Mouse (Mus musculus): ENCODE data around the gene Tfap2c. TPM values are rescaled to one million over a fixed set of nuclear protein-coding genes. Genes with fewer than 3 reads are reported as not detected.
A peak's percentile ranks its signal among the peaks of the same experiment; 100 is the strongest.

The Tfap2c gene
- total RNA-seq, 2 experiments from 2014 or later: not detected

DNA sequence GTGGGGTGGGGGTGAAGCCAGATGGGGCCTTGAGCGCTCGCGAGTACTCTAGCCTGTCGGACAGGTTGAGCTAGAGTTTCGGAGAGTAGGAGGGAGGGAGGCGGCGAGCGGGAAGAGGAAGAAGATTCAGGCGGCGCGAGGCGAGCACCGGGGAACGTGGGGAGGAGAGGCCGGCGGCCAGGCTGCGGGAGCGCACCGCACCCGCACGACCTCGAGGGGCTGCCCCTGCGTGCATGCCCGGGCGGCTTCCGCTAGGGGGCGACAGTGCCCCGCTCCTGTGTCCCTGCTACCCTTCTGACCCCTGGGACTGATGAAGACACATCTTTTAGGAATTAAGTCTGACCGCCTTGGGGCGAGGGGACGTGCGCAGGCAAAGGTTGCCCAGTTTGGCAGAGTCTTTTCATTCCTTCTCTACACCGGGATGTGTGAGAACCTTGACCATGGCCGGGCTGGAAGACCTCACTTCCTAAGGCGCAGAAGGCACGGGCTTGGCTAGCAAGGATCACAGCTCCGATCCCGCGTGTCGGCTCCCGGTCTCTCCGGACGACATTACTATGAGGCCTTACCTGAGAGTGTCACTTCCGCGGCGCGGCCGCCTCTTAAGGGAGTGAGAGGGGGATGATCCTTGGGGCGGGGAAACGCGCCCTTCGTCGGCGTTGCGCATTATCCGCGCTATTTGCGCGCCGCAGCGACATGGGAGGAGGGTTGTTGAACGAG, 1.1 kb downstream of the Tfap2c start:
- DNase-seq: peak; percentile 65 to 74
- intact Hi-C loops (cut with DNase I): loop anchor here (1.0 to 10.0 kb wide), 4 partner anchors 207 to 444 kb away; no protein-coding TSS in a partner anchor

DNA sequence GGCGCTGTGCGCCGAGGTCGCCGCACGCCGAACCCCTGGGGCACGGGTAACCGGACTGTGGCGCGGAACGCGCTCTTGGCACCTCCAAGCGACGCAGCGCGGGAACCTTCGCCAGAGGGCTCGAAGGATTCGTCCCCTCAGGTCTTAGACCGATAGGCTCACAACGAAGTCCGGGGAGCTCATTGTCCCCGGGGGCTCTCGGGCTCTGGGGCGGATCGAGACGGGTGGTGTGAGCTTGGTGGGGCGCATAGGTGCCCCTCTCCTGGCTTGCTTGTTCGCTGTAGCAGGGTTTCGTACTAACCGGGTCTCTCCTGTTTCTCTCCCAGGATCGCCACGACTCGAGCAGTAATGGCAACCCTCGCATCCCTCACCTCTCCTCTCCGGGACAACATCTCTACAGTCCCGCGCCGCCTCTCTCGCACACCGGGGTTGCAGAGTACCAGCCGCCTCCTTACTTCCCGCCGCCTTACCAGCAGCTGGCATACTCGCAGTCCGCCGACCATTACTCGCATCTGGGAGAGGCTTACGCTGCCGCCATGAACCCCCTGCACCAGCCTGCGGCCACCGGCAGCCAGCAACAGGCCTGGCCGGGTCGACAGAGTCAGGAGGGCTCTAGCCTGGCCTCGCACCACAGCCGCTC, 1.8 kb downstream of the Tfap2c start:
- intact Hi-C loops (cut with DNase I): loop anchor here (2.0 to 10.0 kb wide), 3 partner anchors 206 to 444 kb away; no protein-coding TSS in a partner anchor
- no peak for DNase-seq

DNA sequence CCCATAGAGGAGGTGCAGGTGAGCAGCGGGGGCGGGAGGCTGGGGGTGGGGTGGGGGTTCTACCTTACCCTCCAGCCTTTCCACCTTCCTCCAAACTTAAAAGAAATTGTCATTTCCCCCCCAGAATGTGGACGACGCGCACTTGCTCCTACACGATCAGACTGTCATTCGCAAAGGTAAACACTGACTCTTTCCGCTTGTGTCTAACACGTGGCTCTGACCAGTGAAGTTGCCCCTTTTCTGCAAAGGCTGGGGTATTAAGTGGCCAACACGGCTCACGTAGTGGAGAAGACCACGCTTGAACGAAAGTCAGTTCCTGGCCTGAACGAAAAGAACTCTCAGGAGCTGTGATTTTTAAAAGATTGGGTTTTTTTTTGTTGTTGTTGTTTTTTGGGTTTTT, 2.5 kb downstream of the Tfap2c start:
- intact Hi-C loops (cut with DNase I): loop anchor here (2.0 to 10.0 kb wide), 3 partner anchors 205 to 443 kb away; no protein-coding TSS in a partner anchor
- no peak for DNase-seq

DNA sequence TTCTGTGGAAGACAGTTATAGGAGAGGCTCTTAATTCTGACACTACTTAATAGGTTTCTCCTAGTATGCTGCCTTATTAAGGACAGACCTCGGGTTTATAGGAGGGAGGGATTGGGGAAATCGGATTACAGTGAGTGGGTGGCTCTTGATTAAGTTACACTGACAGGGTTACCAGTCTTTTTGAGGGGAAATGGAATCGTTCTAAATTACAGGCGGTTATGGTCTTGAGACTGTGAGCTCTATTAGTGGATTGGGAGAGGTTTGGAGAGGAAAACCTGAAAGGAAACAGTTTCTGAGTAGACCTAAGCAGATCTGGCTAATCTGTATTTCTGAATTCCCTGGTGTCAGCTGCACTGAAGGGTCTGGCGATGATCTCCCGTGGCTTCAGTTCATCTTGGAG, 3.3 kb downstream of the Tfap2c start:
- intact Hi-C loops (cut with DNase I): loop anchor here (5.0 to 10.0 kb wide), 2 partner anchors 205 to 442 kb away; no protein-coding TSS in a partner anchor
- no peak for DNase-seq

DNA sequence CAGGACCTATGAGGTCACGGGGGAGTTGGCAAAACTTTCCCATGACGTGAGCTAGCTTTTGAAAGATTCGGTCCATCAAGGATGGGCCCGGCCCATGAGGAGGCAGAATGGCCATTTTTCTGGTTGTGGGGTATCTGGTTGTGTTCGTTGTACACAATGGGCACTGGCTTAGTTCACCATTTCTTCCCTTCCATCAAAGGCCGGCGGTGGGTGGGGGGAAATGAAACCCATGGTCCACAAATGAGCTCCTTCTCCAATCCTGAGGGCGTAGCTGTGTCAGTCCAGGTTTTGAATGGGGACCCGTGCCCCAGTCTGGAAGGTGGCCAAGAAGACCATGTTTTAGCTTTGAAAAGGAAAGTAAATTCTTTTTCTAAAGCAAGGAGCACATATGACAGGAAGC, 4.8 kb downstream of the Tfap2c start:
- no peak for DNase-seq
- intact Hi-C loops (cut with DNase I): loop anchor here (5.0 to 10.0 kb wide), 2 partner anchors 203 to 441 kb away; no protein-coding TSS in a partner anchor

DNA sequence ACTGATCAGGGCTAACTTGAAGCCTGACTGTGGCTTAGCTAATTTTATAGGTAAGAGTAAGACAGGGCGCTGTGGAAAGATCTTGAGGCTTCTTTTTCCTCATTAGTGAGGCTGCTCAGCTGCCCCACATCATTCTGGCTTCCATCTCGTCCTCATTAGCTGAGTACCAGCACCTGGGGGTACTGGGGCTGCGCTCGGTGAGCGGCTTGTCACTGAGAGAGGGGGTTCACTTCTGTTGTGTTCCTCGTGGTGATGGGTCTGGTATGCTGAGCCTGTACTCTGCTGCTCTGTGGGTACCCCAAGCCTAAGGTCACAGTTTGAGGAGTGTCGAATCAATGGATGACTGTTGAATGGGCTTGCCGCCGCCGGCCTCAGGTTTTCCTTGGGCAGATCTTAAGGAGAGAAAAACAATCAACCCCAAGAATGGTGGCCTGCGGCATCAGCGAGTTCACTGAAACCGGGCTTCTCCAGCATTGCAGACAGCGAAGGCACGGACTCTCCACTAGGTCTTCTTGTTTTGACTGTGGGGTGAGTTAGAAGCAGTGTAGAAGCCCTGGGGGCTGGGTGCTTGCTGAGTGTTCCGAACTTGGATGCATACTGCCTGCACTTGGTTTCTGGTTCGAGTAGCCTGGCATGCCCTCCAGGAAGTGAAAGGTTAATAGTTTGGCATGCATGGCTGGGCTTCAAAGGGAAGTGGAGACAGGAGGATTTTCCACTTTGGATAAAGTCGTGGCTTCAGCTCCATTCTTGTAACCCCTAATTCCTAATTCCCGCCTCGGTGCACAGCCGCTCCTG, 9.5 kb downstream of the Tfap2c start:
- no peak for DNase-seq
- intact Hi-C loops (cut with DNase I): loop anchor here (10.0 kb wide), 1 partner anchor 436 kb away; no protein-coding TSS in a partner anchor

DNA sequence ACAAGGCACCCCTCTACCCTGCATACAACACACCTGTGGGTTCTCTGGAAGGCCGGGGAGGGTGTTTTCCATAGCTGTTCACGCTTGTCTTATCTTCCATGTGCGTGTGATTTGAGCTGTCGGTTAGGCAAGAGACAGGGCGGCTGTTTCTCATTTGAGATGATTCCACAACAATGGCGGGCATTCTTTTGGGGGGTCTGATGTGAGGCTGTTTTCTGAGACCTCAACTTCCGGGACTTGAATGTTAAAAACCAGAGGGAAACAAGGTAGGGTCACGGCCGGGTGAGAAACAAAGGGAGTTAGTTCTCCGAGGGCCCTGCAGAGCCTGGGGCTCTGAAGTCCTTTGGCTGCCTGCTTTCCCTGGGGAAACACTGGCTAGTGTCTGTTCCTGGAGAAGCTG, 11.6 kb downstream of the Tfap2c start:
- intact Hi-C loops (cut with DNase I): no loop called here
- DNase-seq: no peak

DNA sequence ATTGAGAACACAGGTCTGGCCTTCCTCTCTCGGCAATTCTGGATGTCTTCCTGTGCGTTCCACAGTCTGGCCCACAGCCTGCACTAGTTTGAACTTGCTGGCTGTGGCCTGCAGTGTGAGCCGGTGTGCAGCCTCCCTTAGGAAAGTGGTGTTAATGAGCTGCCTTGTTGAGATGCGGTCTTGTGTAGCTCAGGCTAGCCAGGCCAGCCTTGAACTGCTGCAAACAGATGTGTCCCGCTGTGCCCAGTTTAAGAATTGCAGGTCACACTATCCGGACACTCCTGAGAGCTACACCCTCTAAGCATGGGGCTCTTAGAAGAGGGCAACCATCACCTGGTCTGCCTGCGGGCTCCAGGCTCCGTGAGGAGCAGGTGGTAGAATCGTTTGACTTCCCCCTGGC, 18.4 kb downstream of the Tfap2c start:
- intact Hi-C loops (cut with DNase I): no loop called here

DNA sequence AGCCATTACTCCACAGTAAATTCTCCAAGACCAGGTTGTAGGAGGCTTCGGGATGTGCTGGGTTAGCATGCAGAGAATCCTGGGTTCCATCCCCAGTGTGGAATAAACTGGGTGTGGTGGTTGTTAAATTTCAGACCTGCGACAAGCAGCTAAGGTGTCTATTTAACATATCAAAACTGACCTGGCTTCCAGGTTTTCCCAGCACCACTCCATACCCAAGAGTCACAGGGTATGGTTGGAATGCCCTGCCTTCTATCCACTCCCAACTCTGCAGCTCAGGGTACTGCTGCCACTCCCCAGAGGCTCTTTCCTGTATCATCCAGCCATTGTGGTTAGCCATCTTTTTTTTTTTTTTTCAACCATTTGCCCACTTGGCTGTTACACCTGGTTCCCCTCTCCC, 19.1 kb downstream of the Tfap2c start:
- no peak for DNase-seq
- intact Hi-C loops (cut with DNase I): no loop called here

More for the DNA sequence above, 18.4 kb downstream of the Tfap2c start:
- no peak for DNase-seq

DNA sequence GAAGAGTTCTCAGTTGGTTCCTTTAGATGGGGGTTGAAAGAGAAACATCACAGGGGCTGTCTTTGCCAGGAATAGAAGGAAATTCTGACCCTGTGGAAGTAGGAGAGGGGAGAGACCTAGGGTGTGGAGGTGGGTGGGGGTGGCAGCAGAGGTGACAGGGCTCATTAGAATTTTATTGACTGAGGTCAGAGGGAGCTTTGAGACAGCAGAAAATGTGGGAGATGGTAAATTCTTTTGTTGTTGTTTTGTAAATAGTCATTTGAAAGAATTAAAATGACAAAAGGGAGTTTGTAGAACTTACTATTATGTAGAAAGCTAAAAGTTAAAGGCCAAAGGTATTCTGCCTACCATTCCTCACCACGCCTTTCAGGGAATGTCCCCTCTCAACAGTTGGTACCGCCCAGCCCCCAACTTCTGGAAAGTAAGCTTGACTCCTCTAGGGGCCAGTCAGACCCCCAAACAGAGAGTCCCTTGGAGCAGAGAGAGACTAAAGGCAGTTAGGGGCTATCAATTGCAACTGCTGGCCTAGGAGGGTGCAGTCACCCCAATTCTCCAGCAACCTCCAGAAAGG, 27.9 kb downstream of the Tfap2c start:
- no peak for DNase-seq

DNA sequence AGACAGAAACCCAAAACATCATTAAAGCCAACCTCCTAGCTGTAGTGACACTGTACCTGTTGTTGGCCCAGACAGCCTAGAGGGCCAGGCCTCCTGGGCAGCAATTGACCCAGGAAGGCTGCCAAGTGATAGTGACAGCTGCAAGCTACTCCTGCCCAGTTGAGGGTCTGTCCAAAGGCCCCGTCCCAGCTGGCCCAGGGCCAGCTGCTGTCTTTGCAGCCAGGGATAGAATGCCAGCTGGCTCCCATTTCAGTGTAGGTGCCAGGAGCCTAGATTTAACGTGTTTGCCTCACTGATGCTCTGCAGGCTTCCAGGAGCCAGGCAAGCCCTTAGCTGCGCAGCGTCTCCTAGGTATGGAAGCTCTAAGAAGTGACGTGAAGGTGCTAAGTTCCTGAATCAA, 29.8 kb downstream of the Tfap2c start:
- peak; percentile 40 to 50 for DNase-seq
- intact Hi-C loops (cut with DNase I): no loop called here

More for the DNA sequence above, 27.9 kb downstream of the Tfap2c start:
- intact Hi-C loops (cut with DNase I): no loop called here

DNA sequence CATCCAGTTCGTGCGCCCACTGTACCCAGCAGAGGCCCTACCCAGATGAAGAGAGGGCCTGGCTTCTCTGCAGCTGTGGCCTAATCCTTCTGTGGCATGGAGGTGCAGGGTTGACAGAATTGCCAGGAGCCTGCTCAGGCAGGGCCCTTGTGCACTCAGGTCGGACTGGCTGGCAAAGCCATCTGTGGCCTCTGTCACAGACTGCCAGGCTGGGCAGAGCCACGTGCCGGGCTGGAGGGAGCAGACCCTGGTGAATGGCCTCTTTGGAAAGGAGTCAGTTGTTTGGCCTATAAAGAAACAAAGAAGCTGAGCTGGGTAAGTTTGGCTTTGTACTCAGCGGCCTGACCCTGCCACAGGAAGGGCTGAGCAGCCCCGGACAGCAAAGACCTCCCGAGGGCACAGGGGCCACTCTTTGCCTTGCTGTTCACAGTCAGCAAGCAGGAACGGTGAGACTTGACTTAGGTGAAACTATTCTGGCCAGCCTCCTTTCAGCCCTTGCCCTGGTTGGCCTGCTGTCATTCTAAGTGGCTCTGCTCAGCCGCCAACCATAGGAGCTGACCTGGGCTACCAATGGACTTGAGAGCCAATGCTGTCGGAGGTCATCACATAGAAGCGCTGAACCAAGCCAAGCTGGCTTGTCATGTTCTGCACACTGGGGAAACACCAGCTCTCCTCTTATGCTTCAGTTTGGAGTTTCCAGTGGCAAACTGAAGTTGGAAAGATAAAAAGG, 31.3 kb downstream of the Tfap2c start:
- intact Hi-C loops (cut with DNase I): no loop called here

DNA sequence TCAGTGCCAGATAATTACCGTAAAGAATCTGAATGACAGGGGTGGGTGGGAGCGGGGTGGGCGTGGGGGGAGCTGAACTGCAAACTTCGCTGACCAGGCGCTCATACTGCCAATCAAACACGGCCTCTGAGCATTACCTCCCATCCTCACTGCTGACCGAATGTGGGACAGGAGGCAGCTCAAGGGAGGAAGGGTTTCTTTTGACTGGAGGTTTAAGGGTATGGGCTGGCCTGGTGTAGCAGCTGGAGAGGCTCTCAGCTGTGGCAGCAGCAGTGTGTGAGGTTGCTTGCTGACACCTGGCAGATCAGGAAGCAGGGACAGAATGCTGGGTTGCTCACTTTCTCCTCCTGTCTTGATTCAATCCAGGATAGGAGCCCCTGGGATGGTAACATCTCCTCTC, 33.9 kb downstream of the Tfap2c start:
- intact Hi-C loops (cut with DNase I): no loop called here
- DNase-seq: no peak

More for the DNA sequence above, 31.3 kb downstream of the Tfap2c start:
- no peak for DNase-seq

DNA sequence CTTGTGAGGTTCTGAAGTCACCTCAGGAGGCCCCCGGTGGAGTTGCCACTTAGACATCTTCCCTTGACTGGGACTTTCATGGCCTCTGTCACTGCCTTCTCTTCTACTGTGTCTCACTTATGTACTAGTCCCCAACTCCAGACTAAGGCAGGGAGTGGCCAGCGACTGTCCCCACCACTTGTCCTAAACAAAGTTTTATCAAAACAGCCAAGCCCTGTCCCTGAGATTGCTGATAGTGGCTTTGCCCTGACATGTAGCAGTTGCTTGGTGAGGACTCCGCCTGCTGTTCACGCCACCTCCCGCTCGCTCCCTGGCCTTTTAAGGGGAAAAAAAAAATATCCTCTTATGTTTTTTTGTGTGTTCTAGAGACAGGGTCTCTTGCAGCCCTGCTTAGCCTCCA, 35.9 kb downstream of the Tfap2c start:
- no peak for DNase-seq
- intact Hi-C loops (cut with DNase I): no loop called here

DNA sequence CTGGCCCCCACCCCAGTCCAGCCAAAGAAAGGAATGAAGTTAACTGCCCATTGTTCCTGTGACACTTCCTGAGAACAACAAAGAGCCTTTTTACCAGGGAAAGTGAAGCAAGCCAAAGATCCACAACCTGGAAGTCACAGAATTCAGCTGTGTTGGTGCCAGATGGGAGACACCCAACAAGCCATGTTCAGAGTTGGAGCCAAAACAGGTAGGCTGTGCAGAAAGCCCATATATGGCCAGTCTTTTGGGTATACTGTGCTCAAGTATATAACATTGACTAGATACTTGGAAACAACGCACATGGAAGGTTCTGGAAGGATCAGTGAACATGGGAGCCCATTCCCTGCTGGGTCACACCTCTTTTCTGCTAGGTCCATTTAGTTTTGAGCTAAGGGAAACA, 39.7 kb downstream of the Tfap2c start:
- intact Hi-C loops (cut with DNase I): no loop called here
- no peak for DNase-seq

DNA sequence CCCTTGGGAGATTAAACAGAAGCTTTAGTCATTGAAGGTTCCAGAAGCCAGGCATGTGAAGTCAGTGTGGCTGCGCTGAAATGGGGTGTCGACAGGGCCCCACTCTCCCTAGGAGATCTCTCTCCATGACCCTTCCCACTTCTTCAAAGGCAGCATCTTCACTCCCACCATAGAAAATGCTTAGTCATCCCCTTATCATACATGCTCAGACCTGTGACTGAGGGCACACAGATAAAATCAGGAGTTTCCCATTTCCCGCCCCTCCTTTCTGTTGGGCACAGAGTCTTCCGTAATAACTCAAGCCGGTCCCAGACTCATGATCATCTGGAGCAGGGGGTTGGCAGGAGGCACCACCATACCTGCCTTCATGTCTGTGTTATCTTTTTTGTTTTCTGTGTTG, 41.4 kb downstream of the Tfap2c start:
- no peak for DNase-seq
- intact Hi-C loops (cut with DNase I): no loop called here

DNA sequence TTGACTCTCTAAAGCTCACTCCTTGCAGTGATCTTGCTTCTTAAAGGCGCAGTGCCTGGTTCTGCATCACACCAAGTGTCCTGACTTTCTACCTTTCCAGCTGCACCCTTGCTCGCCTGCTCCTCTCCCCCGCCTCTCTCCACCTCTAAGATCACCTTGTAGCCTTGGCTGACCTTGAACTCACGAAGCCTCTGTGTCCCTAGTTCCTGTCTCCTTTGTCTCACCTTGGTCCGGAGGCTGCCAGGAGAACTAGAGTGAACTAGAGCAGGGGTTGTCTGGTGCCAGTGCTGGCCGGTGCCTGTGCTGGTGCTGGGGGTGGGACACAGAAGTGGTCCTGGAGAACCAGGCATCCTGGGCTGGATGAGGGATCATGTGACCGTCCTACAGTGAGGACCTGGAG, 44.9 kb downstream of the Tfap2c start:
- intact Hi-C loops (cut with DNase I): no loop called here
- DNase-seq: no peak

DNA sequence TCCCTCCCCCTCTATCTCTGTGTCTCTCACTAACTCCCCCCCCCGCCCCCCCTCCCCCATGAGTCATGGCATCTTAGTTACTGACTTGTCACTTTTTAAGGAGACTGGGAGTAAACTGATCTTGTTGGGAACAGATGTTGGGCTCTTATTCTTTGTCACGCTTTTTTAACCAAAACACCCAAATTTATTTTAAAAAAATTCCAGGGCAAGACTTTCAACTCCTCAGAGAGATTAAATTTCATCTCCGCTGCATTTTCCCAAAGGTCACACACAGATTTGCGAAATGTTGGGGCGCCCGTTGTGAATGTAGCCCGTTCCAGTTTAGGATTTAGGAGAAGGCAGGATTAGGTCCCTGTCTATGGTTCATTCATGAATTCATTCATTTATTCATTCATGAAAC, 47.7 kb downstream of the Tfap2c start:
- DNase-seq: no peak
- intact Hi-C loops (cut with DNase I): no loop called here

DNA sequence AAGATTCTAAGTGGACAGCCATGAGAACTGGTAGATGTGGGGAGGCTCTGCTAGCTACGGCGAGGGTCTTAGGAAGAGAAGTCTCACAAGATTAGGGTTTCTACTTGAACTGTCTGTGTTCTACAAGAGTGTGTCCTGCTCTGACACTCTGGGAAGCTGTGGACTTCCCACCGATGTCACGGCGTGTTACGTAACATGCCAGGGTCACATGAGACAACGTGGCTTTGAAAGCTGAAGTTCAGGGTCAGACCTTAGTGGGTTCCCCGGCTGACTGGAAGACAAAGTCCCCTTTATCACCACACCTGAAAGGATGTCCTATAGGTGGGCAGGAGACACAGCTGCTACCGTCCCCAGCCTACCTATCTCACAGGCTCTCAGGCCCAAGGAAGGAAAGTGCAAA, 48.5 kb downstream of the Tfap2c start:
- DNase-seq: no peak
- intact Hi-C loops (cut with DNase I): no loop called here

DNA sequence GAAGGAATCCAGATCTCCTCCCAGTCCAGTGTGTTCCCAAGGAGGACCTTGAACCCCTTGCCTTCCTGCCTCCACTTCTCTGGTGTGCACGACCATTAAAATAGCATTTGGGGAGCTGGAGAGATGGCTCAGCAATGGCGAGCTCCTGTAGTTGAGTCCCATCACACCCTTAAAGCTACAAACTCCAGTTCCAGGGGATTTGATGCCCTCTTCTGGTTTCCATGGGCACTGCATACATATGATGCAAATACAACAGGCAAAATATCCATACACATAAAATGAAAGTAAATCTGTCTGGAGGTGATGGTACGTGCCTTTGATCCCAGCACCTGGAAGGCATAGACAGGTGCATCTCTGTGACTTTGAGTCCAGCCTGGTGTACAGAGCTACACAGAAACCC, 55.2 kb downstream of the Tfap2c start:
- DNase-seq: no peak
- intact Hi-C loops (cut with DNase I): no loop called here

Data from heart, postnatal 14 days (tissue).